Mouse (Mus musculus) liver, embryonic 14.5 days (tissue): Measurements from ENCODE around the gene Tacc2.

Source experiments
- CTCF ChIP-seq: IDR thresholded peaks from 2 replicates; pipeline ENCODE4 v1.5.1; 2016; ENCODE audit warnings: antibody characterized with exemption, low read depth, control low read depth
- EP300 ChIP-seq: IDR thresholded peaks from 2 replicates; pipeline ENCODE4 v1.6.1; 2016; ENCODE audit warnings: antibody characterized with exemption, low read depth

GRCm38 (mm10) chr7:130751678-130752077, 174.4 kb downstream of the Tacc2 start:
- TF ChIP-seq EP300: no peak
- TF ChIP-seq CTCF: no peak
